Mouse (Mus musculus) monocyte, adult 2 months (primary cell): ENCODE measurements around the gene Tars.

Source experiments
- DNase-seq, 2 experiments: peaks; one replicate each; pipeline ENCODE4 v3.0.0; 2022; ENCODE audit warnings: low spot score in 2 of 2, low read depth in 1 of 2

The Tars gene

DNA sequence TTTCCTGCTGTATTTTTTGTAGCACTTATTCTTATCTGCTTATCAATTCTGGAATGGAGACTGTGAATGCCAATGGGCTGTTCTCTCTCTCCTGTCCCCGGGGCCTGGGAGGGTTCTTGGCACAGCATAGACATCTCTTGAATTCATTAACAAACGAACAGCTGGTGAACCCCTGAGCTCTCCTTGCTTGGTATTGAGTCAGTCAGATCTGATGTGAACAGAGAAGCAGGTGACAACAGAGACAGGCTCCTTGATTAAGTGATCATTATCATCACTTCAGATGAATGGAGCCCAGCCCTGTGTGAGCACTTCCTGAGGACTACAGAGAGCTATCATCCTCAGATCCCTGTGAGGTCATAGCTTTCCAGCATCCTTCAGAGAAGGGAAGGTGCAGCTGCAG lies 35.4 kb downstream of the Tars start:
- DNase-seq, result no peak

DNA sequence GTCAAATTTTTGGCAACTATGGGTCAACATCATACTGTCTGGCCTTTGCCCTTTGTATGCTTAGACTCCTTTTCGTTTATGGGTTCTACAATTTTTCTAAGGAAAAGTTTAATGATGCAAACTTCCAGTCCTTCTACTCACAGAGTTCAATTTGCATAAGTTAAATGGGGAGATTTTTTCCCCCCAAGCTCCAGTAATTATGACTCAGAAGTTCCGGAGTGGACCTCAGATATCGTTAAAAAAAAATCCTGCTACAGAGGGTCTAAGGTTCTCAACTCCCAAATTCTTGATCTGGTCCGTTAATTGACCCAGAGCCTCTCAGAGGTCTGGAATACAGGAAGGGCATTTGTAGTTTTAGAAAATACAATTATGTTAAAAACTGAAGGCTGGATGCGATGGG lies 37.6 kb downstream of the Tars start:
- no peak for DNase-seq

DNA sequence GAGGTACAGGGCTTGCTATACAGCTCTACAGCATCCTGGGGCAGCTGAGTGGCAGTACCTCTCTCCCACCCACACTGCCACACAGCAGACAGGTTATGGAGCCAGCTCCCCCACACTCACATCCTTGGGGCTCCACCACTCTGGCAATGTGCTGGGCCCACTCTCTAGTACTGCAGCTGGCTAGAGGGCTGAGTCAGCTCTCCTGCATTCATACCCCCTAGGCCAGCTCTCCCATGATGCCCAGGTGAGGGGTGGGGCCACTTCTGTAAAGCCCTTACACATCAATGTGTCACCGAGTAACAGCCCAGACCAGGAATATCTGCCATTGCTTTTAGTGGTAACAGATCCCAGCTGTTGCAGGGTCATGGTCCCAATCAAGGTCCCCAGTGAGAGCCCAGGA lies 38.6 kb downstream of the Tars start:
- DNase-seq, result no peak

GRCm38 (mm10) chr15:11357501-11357900 lies 42.0 kb downstream of the Tars start:
- no peak for DNase-seq

GRCm38 (mm10) chr15:11355865-11356264 lies 43.6 kb downstream of the Tars start:
- DNase-seq, result no peak

DNA sequence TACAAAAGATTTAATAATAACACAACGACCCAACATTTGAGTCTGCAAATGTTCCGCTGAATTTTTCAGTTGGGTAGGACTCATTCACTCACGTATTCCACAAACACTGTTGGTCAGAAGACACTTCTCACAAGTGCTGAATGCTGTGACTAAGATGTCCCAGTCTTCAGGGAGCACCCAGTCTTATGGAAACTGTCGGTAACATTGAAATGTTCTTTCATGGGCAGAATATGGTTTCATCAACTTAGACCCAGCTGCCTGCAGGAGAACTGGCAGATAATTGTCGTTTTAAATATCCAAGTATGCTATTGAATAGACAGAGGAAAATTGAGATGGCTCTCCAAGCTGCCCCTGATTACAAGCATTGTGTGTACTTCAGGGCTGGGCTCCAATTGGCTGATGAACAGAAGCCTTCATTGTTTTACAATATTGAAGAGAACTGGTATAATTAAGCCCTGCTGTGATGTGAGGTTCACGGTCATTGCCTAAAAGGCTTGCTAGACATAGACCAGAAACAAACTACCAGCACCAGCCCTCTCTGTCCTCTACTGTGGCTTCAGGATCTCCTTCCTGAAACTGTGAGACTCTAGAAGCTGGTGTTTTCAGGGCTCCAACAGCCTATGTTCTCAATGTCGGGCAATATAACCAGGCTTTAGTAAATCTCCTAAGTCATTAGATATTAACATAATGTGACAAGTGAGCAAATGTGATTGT lies 59.8 kb downstream of the Tars start:
- DNase-seq, result no peak
